Mouse (Mus musculus) B cell, adult 2 months (primary cell): ENCODE data around the gene Asf1b.
"Not testable (repeated sequence)": the region's sequence is repeated elsewhere in the genome, so short reads cannot be mapped to it uniquely, and the experiment has no call there.

ENCODE experiments used
- DNase-seq, 2 experiments: peaks; one replicate each; pipeline ENCODE4 v3.0.0; 2022

The Asf1b gene

GRCm38 (mm10) chr8:83964015-83964765 lies 8.9 kb downstream of the Asf1b start:
- no peak for DNase-seq

DNA sequence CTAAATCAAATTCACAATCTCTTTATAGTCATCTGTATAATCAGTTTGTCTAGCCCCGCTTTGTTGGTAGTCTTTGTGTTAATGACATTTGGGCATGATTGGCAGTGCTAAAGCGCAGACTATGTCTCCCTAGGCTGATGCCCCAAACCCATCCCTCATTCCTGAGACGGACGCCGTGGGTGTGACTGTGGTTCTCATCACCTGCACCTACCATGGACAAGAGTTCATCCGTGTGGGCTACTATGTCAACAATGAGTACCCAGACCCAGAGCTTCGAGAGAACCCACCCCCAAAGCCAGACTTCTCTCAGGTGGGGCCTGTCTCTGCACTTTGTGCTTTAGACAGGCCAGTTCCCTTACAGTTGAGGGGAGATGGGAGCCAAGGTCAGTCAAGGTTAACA lies 12.4 kb downstream of the Asf1b start:
- DNase-seq: no peak

- no peak for DNase-seq
Observed at GRCm38 (mm10) chr8:83971121-83971520, 15.8 kb downstream of the Asf1b start.

- DNase-seq: no peak
Observed at GRCm38 (mm10) chr8:83971661-83972060, 16.4 kb downstream of the Asf1b start.

DNA sequence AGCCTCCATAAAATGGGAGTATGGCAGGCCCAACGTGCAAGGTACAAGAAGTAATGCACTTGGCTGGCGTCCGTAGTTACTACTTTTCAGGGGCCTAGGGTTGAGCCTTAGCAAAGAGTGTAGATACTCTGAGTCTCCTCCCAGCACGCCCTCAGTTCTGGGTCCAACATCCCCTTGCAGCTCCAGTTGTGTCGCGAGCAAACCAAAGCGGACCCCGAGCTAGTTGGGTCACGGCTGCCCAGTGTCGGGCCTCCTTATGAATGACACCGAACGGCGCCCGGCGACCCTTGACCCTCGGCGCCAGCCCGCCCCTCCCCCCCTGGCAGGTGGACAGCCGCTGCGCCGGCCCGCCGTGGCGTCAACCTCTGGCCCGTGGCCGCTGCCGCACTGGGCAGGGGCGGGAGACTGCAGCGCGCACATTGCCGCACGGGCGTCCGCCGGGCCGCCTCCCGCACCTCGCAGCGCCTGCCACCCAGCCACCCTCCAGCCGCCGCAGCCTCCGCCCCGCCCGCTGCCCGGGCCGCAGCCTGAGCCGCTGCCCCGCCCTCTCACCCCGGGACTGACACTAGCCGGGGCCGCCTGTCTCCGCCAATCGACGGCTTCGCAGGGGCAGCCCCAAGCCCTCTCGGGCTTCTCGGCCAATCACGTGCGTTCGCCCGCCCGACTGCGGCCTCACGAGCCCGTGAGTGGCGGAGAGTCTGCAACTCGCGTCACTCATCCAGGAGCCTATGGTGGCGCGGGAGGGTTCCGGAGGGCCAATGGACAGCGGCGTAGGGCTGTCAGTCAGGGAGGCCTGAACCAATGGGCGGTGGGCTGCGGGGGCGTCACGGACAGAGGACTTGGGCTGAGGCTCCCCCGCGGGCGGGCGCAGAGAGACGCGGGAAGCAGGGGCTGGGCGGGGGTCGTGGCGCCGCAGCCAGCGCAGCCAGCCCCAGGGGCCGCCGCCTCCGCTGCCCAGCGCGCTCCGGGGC lies 17.1 kb downstream of the Asf1b start, which contains the start of gene Prkaca:
Gene Prkaca, plus strand, starts transcription at position 844 of the 971 bp plus-strand sequence.
- DNase-seq: peak; percentile 94 to 95

- peak in 1 of 2 experiments; percentile 19 for DNase-seq
Observed at GRCm38 (mm10) chr8:83973161-83974031, 18.1 kb downstream of the Asf1b start.

- no peak for DNase-seq
Observed at GRCm38 (mm10) chr8:83974521-83974920, 19.2 kb downstream of the Asf1b start.

- DNase-seq: peak; percentile 50 to 62
Observed at GRCm38 (mm10) chr8:83976101-83976630, 20.9 kb downstream of the Asf1b start.

- DNase-seq: peak; percentile 34 to 40
Observed at GRCm38 (mm10) chr8:83976779-83977350, 21.6 kb downstream of the Asf1b start.

DNA sequence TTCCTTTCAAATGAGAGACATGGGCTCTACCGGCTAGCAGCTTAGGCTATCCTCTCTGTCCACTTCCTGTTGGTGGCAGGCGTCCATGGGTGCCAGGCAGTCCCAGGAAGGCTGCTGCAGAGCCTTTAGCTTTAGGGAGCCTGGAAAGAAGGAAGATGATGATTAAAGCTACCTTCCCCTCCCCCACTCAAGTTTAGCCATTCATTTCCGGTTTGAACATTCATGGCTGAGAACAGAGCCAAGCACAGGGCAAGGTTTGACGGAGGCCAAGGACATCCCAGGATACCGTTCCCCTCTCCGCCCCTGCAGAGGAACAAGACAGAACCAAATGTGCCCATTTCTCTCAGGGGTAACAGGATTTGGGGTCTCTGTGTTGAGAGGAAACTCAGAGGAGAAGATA lies 22.3 kb downstream of the Asf1b start:
- no peak for DNase-seq

- no peak for DNase-seq
Observed at GRCm38 (mm10) chr8:83978200-83978599, 22.9 kb downstream of the Asf1b start.

GRCm38 (mm10) chr8:83980250-83980649 lies 24.9 kb downstream of the Asf1b start:
- no peak for DNase-seq

DNA sequence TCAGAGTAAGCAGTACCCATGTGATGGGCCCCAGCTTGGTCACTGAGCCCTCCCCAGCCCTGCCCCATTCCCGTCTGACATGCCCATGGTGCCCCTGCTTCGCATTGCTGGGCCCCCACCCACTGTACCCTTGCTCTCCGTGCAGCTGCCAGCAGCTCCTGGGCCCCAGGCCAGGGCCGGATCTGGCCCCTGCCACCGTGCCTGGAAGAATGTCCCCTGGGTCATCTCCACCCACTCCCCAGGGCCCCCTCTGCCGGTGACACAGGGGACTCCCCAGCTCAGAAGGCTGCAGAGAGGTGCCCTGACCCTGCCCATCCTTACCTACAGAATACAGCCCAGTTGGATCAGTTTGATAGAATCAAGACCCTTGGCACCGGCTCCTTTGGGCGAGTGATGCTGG lies 25.5 kb downstream of the Asf1b start:
- no peak for DNase-seq

DNA sequence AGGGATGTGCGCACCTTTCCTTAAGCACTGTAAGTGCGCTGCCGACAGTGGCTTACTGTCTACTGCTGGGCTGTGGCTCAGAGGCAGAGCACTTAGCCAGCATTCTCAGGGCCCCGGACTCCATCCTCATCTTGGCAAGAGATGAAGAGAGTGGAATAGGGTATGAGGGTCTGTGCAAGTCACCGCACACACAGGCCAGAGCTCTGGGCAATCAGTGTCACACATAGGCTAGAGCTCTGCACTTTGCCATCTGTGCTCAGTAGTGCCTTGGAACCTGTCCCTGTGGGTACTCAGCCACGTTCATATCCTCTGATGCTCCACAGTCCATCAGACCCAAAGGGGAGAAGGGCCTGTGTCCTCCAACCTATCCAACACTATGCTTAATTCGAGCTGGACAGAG lies 26.2 kb downstream of the Asf1b start:
- DNase-seq: no peak

DNA sequence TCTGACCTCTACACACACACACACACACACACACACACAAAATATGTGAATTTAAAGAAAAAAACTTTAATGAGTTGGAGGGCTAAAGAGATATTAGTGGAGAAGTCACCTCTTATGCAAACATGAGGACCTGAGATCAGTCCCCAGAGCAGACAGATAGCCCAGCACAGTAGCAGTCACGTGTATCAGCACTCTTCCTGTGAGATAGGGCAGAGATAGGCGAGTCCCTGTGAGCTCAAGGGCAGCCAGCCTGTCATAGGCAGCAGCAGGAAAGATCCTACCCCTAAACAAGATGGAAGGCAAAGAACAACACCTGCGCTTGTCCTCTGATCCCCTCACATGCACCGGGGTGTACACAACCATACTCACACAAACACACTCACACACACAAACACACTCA lies 27.1 kb downstream of the Asf1b start:
- no peak for DNase-seq

GRCm38 (mm10) chr8:83983222-83983621 lies 27.9 kb downstream of the Asf1b start:
- DNase-seq: not testable (repeated sequence)

DNA sequence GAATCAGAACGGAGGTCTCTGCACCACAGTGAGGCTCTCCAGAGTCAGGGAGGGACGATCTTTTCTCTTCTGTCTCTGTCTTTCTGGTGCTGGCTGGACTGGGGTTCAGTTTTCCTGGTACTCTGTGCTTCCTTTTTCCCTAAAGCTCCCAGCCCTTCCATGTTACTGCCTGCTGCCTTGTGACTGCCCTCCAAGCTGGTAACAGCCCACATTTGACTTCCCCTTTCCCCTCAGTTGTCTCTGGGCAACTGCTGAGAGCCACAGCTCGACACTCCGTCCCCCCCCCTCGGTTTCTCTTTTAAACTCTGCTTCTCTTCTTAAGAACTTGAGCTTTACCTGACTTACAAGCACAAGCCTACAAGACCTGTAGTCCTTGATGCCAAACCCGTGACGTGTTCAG lies 33.9 kb downstream of the Asf1b start:
- no peak for DNase-seq

- no peak for DNase-seq
Observed at GRCm38 (mm10) chr8:83990170-83990569, 34.9 kb downstream of the Asf1b start.

GRCm38 (mm10) chr8:83992488-83992887 lies 37.2 kb downstream of the Asf1b start:
- DNase-seq: no peak

GRCm38 (mm10) chr8:83994030-83994429 lies 38.7 kb downstream of the Asf1b start:
- no peak for DNase-seq

- DNase-seq: no peak
Observed at GRCm38 (mm10) chr8:83995973-83996372, 40.7 kb downstream of the Asf1b start.
